Mouse (Mus musculus): ENCODE measurements around the gene Hic2.
"Not testable (repeated sequence)": the region's sequence is repeated elsewhere in the genome, so short reads cannot be mapped to it uniquely, and the experiment has no call there.

Gene Hic2

DNA sequence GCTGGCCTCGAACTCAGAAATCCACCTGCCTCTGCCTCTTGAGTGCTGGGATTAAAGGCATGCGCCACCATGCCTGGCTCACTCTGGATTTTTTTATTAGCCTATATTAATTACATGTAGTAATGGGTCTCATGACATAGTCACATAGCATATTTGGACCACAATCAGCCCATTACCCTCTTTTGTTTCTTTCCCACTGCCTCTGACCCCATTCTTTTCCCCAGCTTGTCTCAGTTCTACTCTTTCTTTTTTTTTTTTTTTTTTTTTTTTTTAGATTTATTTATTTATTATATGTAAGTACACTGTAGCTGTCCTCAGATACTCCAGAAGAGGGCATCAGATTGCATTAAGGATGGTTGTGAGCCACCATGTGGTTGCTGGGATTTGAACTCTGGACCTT lies 1.8 kb upstream of the Hic2 start:
- in situ Hi-C loops (cut with MboI; ENCODE audit: unreplicated experiment in 2 of 2): not testable (repeated sequence)

DNA sequence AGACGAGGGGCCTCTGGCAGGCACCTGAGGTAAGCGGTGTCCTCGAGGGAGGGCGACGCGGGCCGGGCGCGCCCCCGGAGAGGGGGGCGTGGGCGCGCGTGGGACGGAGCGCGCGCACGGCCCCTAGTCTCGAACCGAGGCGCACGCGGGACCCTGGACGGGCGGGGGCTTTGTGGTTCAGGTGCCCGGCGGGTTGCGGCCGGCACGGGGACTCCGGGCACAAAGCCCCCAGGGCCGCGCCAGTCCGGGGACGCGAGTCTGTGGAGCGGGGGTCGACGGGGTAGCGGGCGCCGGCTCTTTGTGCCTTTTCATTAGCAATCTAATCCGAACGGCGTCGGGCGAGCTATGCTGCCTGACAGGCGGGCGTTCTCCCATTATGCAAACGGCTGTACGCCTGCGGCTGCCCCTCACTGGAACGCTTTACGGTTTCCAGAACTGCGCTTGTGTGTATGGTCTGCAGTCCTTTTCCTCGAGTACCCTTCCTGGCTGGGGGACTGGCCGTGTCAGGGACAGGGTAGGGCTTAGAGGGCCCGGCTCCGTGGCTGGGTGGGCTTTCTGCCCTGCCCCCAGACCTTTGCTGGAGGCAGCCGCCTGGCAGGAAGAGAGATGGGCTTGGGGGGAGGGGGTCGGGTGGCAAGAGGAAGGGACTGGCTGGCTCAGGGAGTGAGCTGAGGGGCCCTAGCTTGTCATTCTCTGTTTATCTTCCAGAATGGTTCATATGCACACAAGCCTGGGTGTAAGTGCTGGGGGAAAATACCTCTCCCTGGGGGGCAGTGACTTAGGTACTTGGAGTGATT lies 528 bp downstream of the Hic2 start:
- in situ Hi-C loops (cut with MboI; ENCODE audit: unreplicated experiment in 2 of 2): no loop called here

DNA sequence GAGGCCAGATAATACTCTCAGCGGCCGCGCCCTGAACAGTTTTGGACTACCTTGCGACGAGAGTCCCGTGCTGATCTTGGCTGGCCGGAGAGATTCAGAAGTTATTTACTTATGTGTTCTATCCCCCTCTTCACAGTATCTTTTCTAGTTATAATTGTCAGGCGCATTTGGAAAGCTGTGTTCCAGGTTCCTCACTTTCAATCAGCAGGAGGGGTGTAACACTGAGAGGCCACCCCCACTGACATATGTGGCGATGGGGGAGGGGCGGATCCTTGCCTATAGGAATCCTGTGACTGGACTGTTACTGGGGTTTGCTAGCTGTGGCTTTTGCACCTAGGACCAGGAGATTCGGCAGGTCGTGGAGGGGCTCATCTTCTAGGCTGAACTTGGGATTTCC lies 1.1 kb downstream of the Hic2 start:
- in situ Hi-C loops (cut with MboI; ENCODE audit: unreplicated experiment in 2 of 2): no loop called here

DNA sequence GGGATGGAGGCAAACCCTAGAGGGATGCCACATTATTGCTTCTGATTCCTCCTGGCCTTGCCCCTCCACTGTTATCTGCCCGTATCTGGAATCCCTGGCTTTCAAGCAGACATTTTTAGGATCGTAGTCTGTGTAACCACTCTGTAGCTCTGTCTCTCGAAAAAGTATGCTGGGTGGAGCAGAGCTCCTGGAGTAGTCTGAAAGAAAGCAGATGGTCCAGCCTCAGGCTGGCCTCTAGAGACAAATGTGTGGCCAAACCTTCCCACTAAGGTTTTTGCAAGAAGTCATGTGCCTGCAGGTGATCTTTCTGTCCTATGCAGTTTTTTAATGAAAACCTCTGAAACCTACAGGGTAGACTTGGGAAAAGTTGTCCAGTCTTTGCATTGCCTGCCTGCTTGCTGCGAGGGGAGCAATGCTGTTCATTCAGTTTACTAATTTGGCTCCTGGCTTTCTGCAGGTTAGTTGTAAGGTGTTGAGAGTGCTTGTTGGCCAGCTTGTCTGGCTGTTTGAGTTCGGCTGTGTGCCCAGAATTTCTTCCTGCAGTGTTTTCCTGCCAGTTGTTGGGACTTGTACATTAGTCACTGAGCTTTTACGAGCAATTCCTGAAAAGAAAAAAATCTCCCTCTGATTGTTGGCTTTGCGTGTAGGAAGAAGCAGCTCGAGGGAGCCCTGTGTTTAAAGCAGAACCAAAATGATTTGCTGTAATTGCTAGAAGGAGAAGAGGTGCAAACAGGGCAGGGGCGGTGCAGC lies 1.7 kb downstream of the Hic2 start:
- in situ Hi-C loops (cut with MboI; ENCODE audit: unreplicated experiment in 2 of 2): no loop called here

DNA sequence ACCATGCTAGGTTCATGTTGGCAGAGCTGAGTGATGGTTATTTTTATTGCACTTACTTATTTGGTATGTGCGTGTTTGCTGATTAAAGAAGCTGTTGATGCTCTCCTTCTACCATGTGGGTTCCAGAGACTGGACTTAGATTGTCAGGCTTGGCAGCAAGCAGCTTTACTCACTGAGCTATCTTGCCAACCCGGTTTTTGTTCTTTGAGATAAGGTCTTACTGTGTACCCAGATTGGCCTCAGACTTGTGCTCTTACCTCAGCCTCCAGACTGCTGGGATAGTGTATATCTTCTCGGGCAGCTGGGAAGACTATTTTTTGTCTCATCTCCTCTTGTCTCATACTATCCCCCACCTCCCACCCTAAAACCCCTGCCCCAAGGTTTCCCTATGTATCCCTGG lies 4.3 kb downstream of the Hic2 start:
- in situ Hi-C loops (cut with MboI; ENCODE audit: unreplicated experiment in 2 of 2): no loop called here

DNA sequence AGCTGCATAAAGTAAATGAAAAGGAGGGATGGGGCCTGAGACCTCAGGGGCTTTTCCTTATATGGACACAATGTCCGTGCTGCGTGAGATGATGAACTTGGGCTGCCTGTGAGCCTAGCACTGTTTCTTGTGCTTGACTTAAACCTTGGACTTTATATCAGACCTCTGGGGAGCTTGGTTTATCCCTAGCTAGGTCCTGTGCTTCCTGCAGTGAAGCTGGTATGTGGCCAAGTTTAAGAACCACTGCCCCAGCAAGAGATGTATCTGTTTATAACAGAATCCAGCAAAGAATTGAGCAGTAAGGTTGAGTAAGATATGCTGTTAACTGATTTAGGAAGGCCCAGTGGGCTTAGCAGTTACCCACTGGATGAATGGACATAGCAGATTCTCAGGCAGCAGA lies 6.0 kb downstream of the Hic2 start:
- in situ Hi-C loops (cut with MboI; ENCODE audit: unreplicated experiment in 2 of 2): no loop called here

DNA sequence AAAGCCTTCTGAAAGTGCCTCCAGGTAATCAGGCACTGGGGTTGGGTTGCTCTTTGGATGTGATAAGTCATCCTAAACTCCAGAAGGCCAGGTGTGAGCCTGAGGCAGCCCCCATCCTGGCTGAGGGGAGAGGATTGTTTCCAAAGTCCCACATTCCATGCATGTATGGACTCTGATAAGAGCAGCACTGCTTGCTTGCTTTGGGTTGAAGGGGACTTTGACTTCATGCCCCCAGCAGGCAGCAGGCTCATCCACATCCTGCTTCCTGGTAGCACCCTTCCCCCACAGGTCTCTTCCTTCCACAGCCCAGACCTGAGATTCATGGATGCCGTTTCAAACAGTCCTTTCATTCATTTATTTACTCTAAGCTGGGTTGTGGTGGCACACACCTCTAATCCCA lies 10.4 kb downstream of the Hic2 start:
- in situ Hi-C loops (cut with MboI; ENCODE audit: unreplicated experiment in 2 of 2): no loop called here

DNA sequence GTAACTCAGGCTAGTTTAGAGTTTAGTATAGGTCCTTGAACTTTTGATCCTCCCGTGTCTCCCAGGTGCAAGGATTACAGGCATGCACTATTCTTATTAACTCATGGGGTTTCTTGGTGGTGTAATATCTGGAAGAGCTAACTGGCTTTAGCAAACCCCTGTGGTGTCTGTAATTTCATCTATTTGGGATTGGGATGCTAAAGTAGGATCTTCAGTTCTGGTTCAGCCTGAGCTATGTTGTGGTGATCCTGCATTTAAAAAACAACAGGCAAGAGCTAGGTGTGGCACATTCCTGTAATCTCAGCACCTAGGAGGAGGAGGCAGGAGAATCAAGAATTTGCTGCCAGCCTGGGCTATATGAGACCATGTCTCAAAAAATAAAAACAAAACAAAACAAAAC lies 11.6 kb downstream of the Hic2 start:
- in situ Hi-C loops (cut with MboI; ENCODE audit: unreplicated experiment in 2 of 2): no loop called here

DNA sequence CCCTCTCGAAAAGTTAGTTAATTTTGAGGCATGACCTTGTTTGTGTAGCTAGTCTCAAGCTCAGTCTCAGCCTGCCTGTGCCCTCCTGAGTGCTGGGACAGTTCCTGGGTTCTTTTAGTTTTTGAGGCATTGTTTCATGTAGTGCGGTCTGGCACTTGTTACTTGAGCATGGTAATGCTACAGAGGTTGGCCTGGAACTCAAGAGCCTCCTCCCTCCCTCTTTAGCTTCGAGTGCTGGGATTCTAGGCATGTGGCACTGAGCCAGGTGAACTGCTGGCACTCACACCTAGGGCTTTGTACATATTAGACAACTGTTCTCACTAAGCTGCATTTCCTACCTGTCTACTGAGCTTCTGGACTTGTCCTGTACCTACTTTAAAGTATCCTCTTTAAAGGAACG lies 14.4 kb downstream of the Hic2 start:
- in situ Hi-C loops (cut with MboI; ENCODE audit: unreplicated experiment in 2 of 2): no loop called here

DNA sequence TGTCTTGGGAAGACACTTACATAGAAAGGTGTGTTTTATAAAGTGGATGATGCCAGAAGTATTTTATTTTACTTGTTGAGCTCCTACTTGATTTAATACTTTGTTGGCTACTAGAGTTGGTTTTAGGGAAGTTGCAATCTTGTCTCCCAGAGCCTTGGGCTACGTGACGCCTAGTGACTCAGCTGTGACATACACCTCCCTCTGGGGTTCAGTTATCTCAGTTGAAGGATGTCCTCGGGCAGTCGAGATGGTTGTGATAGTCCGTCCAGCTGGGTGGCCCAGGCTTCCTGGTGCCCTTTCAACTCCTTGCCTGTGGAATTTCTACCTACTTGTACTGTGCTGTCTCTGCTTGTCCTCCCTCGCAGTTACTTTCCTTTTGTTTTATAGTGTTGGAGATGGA lies 15.8 kb downstream of the Hic2 start:
- in situ Hi-C loops (cut with MboI; ENCODE audit: unreplicated experiment in 2 of 2): no loop called here

DNA sequence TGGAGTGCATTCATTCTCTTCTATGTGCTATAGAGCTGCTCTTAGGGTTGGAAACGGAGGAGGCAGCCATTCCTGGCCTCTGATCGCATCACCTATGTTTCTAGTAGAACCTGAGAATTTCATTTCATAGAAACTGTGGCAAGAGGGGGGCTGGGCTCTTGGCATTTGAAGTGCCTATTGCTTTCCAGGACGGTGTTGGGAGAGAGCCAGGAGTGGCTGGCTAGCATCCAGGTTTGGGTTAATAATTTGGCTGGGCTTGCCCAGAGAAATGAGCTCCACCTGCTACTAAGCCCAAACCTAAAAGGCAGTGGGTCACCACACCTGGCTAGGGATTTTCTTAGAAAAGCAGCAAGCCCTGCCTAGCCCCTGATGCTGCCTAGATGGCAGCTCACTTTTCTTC lies 18.2 kb downstream of the Hic2 start:
- in situ Hi-C loops (cut with MboI; ENCODE audit: unreplicated experiment in 2 of 2): no loop called here

DNA sequence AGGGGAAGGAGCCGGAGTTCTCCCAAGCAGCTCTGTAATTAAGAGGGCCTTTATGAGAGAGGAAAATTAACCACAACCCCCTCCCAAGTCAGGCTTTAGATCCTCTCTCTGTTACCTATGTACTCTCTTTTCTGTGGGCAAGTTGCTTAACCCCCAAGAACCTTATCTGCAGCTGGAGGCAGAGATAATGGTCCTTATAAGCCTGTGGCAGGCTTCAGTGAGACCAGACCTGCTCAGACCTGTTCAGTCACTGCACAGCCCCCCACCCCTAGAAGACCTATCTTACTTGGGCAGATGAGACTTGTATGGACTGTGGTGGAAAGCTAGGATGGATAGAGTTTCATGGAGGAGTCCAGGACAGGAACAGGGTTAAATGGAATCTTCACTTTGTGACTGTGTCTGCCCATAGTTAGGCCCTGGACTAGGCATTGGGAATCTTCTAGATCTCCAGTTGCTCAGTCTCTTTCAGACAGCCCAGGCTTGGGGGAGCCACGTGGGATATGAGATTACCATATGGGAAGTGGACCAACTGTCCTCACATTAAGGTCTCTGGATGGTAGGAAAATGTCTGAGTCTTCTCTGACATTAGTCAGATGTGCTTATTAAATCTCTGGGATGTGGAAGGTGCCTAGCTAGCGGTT lies 18.8 kb downstream of the Hic2 start:
- in situ Hi-C loops (cut with MboI; ENCODE audit: unreplicated experiment in 2 of 2): no loop called here

DNA sequence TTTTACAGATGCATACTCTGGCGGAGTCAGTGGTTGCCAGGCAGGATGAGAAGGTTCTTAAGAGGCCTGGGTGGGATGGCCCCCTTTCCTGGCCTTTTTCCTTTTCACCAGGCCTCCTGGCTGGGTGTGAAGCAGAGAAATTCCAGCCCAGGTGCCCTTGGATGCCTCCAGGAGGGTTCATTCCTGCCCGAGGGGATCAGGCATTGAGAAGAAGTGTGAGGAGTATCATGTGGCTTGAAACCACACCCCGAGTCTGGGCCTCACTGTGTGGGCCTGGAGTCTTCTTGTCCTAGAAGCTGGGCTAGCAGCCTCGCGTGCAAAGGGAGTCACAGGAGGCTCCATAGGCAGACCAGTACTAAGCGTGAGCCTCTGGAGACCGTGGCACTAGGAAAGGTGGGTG lies 19.5 kb downstream of the Hic2 start:
- in situ Hi-C loops (cut with MboI; ENCODE audit: unreplicated experiment in 2 of 2): no loop called here

DNA sequence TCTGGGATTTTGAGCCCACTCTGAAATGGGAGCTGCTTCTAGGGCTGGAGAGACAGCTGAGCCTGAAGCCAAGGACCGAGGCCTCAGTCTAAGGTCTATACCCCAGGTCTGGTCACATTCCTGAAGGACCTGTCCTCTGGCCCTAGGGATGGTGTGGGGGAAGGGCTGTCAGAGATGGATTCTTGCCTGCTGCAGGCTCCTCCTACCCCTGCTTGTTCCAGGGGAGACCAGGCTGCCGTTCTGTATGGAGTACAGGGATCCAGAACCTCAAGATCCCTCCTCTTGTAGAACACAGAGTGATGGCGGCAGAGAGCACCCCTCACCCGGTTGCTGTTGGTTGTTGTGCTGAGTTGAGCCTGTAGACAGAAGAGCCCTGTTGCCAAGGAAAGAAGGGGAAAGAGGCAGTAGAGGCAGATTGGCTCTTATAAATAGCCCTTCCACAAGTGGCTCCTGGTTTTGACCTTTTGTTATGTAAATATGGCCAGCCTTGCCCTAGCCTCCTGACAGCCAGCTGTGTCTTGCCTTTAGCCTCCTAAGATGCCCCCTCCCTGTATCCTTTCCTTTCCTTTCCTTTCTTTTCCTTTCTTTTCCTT lies 20.7 kb downstream of the Hic2 start:
- in situ Hi-C loops (cut with MboI; ENCODE audit: unreplicated experiment in 2 of 2): no loop called here

DNA sequence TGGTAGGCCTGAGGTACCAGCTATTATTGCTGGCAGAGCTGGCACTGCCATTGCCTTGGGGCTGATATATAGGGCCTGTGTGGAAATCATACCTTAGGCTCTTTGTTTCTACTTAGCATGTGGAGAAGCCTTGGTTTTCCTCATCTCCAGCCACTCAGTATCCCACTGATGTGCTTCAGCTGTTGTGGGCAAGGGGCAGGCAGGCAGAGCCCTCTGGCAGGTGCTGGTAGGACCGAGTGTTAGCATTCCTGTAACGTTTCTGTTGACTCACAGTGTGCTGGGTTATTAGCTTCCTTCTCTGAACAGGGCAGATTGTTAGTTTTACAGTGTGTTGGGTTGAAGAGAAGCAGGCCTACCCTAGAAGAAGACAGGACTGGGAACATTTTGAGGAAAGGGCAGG lies 21.9 kb downstream of the Hic2 start:
- in situ Hi-C loops (cut with MboI; ENCODE audit: unreplicated experiment in 2 of 2): no loop called here

DNA sequence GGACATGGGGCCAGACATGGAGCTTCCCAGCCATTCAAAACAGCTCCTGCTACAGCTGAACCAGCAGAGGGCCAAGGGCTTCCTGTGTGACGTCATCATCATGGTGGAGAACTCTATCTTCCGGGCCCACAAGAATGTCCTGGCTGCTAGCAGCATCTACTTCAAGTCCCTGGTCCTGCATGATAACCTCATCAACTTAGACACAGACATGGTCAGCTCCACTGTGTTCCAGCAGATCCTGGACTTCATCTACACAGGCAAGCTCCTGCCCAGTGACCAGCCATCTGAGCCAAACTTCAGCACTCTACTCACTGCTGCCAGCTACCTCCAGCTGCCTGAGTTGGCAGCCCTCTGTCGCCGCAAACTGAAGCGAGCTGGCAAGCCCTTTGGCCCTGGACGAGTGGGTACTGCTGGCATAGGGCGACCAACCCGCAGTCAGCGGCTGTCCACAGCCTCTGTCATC lies 24.0 kb downstream of the Hic2 start:
- in situ Hi-C loops (cut with MboI; ENCODE audit: unreplicated experiment in 2 of 2): no loop called here

DNA sequence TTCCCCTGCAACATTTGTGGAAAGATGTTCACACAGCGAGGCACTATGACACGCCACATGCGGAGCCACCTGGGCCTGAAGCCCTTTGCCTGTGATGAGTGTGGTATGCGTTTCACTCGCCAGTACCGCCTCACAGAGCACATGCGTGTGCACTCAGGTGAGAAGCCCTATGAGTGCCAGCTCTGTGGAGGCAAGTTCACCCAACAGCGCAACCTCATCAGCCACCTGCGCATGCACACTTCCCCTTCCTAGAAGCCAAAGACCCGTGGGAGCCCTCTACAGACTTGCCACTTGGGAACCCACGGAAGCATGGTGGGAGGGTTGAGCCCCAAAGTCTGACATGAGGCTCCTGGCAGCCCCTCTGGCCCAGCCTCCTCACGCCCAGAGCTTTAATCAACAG lies 25.5 kb downstream of the Hic2 start:
- in situ Hi-C loops (cut with MboI; ENCODE audit: unreplicated experiment in 2 of 2): no loop called here

DNA sequence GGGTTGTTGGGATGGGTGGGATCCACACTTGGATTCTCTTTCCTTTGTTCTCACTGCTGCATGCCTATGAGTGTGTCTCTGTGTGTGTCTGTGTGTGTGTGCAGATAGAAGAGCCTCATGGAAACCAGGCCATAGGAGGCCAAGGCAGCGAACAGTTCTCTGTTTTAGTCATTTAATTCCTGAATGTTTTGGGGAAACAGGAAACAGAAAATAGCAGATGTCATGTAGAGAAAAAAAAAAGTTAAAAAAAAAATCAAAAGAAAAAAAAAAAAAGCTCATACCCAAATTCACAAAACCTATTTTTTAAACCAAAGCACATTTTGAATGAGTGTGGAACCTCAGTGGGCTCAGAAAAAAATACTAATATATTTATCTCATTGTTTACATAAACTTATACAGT lies 28.0 kb downstream of the Hic2 start:
- in situ Hi-C loops (cut with MboI; ENCODE audit: unreplicated experiment in 2 of 2): no loop called here

DNA sequence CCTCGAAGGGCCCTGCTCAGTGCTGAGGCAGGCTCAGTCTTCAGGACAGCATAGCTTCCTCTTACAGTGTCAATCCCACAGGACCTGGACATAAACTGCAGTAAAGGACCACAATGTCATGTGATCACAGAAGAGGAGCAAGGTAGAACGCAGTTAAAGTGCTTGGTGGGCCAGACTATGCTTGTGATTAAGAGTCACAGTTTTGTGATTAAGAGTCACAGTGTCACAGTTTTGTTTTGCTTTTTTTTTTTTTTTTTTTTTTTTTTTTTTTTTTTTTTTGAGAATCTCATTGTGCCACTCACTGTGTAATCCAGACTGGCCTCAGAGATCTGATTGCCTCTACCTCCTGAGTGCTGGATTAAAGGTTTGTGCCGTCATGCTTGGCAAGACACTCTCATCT lies 32.7 kb downstream of the Hic2 start:
- in situ Hi-C loops (cut with MboI; ENCODE audit: unreplicated experiment in 2 of 2): no loop called here

DNA sequence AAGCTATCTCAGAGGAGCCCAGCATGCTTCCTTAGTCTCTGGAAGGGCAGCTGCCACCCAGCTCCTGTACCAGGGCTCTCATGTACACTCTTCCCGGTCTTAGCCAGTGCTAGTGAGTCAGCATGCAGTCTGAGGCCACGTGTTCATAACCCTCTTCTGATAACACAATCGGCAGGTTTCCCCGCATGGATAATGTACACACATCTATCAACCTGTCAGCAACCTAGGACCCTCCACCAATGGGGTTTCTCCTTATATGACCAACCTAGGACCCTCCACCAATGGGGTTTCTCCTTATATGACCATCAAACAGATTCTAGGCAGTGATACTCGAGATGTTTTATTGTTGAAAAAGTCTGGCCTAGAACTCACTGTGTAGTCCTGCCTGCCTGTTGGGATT lies 34.6 kb downstream of the Hic2 start:
- in situ Hi-C loops (cut with MboI; ENCODE audit: unreplicated experiment in 2 of 2): no loop called here

DNA sequence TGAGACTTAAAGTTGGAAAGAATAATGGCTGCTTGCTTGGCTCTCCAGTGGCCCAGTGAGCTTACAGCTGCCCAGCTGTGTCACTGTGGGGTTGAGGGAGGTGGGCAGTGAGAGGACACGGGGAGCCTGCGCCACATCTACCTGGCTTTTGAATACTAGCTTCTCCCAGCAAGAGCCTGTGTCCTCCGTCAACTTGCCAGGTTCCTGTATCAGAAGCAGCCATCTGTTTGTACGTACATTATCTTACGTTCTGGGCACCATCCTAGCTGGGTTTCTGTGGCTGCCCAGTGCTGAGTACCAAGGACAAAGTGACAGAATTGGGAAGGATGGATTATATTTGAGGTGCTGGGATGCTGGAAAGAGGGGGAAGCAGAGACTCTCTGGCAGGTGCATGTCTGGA lies 36.5 kb downstream of the Hic2 start:
- in situ Hi-C loops (cut with MboI; ENCODE audit: unreplicated experiment in 2 of 2): loop anchor here (5.0 to 10.0 kb wide), 2 partner anchors 63 to 345 kb away; partner anchors contain the start of gene Rimbp3 (in 1 of the 2)
